Mouse (Mus musculus) liver, adult 2 months (tissue): ENCODE measurements around the gene Ckap5.
"Not testable (repeated sequence)": the region's sequence is repeated elsewhere in the genome, so short reads cannot be mapped to it uniquely, and the experiment has no call there.

Experiments used
- CTCF ChIP-seq: fragments of 200-500 bp; IDR thresholded peaks from 2 replicates; pipeline ENCODE4 v1.5.1; 2011; ENCODE audit warnings: low read depth, low read length, control low read depth
- POLR2A ChIP-seq: fragments of 200-500 bp; IDR thresholded peaks from 2 replicates; pipeline ENCODE4 v1.6.1; 2011; ENCODE audit warnings: low read length, control low read depth; ENCODE audit not compliant: insufficient read depth; ENCODE audit errors: extremely low read depth

- TF ChIP-seq POLR2A, CTCF: not testable (repeated sequence)
Observed at GRCm38 (mm10) chr2:91609370-91609769, 82.8 kb downstream of the Ckap5 start.
